Mouse (Mus musculus) testis, adult 2 months (tissue): ENCODE data around the gene Phtf1.

Source experiments
- CTCF ChIP-seq: fragments of 200-500 bp; IDR thresholded peaks from 2 replicates; pipeline ENCODE4 v1.5.1; 2012; ENCODE audit warnings: low read depth, mild to moderate bottlenecking, inconsistent platforms, low read length, moderate library complexity; ENCODE audit not compliant: control insufficient read depth, insufficient read depth, insufficient replicate concordance
- POLR2A ChIP-seq: fragments of 200-500 bp; IDR thresholded peaks from 2 replicates; pipeline ENCODE4 v1.6.1; 2012; ENCODE audit warnings: low read depth, mild to moderate bottlenecking, inconsistent platforms, low read length, moderate library complexity; ENCODE audit not compliant: control insufficient read depth

DNA sequence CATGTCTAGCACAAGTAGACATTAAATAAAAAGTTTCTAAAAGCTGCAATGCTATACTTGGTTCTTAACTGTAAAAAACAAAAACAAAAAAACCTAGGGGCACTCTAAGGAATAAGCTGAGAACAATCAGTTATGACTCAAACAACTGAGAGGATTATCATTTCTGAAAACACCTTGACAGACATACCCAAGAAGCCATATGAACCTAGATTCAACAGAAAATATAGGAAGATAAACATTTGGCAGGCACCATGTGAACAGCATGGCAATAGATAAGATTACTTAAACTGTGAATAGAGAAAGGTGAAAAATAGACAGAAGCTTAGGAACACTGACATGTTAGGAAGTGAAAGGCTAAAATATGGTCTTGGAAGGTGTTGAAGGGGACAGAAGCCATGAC, 101.5 kb downstream of the Phtf1 start:
- TF ChIP-seq POLR2A (no peak), CTCF (no peak)
